Mouse (Mus musculus): Measurements from ENCODE around the gene Spsb3.

- TF ChIP-seq POLR2A (IDR thresholded peaks at IDR 0.05; ENCODE audit: low read depth, low read length) = no peak
- no peak for TF ChIP-seq CTCF (IDR thresholded peaks at IDR 0.05; ENCODE audit: extremely low read depth, insufficient read depth, insufficient read length, insufficient replicate concordance)
Observed at GRCm38 (mm10) chr17:24847386-24847785, 39.1 kb upstream of the Spsb3 start.
